Mouse (Mus musculus): Measurements from ENCODE around the gene Mup18. TPM values are rescaled to one million over a fixed set of nuclear protein-coding genes. Genes with fewer than 3 reads are reported as not detected.
"Not testable (repeated sequence)": the region's sequence is repeated elsewhere in the genome, so short reads cannot be mapped to it uniquely, and the experiment has no call there.

Mup18 gene
- not detected in 2 replicates for total RNA-seq (2017)

DNA sequence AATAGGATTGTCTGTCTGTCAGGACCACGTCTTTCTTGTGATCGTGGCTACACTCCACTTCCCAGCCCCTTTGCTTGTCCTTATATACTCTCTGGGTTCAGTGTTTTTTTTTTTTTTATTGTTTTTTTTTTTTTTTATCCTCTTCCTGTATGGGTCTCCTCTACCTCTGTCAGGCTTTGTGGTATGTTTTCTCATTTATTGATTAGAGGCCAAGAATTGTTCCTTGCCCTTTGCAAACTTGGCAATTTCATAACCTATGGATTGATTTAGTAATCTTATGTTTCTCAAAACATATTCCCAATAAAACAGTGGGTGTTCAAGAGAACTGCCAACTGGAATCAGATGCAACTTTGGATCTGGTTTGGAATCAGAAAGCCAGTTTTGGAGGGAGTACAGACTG, at the start of gene Mup18:
Mup18 (minus strand) TSS at position 101 of the 400 bp plus-strand sequence.
- ATAC-seq (replicated peaks; ENCODE audit: low read depth, poor library complexity, severe bottlenecking) = not testable (repeated sequence)

DNA sequence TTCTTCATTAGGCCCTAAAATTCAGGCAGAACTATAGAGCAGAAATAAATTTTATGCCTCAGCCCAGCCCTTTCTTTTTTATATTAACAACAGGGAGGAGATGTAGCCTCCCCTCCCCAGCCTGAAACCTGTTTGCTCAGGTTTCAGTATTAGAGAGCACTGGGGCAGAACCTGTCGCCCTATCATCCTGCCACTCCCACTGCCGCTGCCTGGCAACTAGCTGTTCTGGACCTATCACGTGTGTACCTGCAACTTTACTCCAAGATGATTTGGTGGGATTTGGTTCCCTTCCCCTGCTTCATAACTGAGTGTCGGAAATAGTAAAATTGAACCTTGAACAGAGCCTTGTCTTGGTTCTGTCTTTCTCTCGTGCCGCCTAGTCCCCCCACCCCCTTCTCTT, 40.4 kb upstream of the Mup18 start:
- ATAC-seq (replicated peaks; ENCODE audit: low read depth, poor library complexity, severe bottlenecking) = not testable (repeated sequence)

Other genes starting within 250 kb of the Mup18 start
- gene Mup15, start 234.4 kb downstream of the Mup18 start, total RNA-seq (2017) = not detected in 2 replicates
- not detected in 2 replicates for gene Mup16, start 154.6 kb downstream of the Mup18 start, total RNA-seq (2017)
- not detected in 2 replicates for gene Mup17, start 78.3 kb downstream of the Mup18 start, total RNA-seq (2017)
- not detected in 2 replicates for gene Mup19, start 108.1 kb upstream of the Mup18 start, total RNA-seq (2017)
- gene Mup5, start 161.1 kb upstream of the Mup18 start, total RNA-seq (2017) = not detected in 2 replicates

Data from common myeloid progenitor, adult 5-6 weeks (primary cell).